Mouse (Mus musculus): Measurements from ENCODE around the gene Pdx1.

GRCm38 (mm10) chr5:147305166-147305565 lies 35.4 kb downstream of the Pdx1 start:
- TF ChIP-seq CTCF (IDR thresholded peaks at IDR 0.05; ENCODE audit: borderline replicate concordance, control insufficient read depth, extremely low read depth, insufficient read depth, low read length, poor library complexity) (no peak), POLR2A (IDR thresholded peaks at IDR 0.05; ENCODE audit: control insufficient read depth, extremely low read depth, insufficient read depth, low read length, poor library complexity) (no peak)
